Mouse (Mus musculus) cerebellum, postnatal 14 days (tissue): ENCODE measurements around the gene Hmmr.

Experiments used
- DNase-seq, 2 experiments: peaks; one replicate each; pipeline ENCODE4 v3.0.0; 2021; ENCODE audit warnings: mixed read lengths in 2 of 2

The Hmmr gene

DNA sequence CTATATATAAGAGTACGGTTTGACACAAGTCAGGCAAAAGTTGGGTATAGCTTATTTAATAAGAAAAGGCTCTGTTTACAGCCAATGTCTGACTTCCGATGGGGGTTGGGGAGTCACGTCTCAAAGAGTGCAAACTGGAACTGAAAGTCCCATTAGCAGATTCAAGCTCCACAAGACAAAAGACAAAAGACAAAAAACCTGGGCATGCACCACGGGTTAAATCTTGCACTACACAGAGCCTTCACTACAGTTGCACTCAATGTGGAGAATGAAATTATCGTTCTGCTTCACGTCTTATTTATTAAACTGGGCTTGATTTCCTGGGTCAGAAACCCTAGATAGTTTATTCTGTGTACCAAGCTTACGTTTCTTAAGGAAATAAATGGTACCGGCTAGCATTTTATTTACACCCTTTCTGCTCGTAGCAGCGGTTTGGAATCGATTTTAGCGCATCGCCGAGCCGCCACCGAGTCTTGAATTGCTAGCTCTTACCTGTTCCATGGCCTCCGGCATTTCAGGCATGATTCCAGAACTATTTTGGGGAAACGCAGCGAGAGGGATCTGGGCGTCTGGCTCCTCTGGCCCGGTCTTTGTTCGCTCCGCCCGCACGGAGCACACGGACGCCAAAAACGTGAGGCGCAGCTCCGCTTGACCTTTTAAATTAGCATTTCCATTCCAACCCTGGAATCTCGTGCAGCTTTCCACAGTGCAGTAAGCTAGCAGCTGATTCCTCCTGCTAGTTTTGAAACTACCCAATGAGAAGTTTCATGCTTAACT is 38.7 kb downstream of the Hmmr start:
- DNase-seq, result peak; percentile 89 to 90

DNA sequence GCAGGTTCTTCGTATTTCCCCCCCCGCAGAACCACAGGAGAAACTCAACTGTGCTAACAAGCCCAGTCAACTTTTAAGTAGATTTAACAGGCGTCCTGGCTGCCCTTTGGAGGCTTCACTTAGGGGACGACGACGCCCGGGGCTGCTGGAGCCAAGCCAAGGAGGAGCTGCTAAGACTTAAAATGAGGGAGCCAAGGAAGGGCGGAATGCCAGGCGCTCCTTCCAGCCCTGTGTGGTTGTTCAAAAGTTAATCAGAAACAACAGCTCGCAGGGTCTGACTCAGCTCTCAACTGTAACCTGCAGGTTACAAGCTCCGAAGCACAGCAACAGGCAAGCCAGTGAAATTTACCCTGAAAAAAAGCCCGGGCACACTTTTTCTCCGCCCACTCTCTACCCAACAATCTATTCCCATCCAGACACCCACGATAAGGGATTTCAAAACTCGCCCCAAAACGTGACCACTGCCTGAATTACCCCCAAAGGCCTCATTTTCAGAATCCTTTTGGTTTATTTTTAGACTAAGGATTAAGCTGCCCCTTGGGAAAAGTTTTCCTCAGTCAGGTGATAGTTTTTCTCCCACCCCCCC is 39.8 kb downstream of the Hmmr start:
- peak; percentile 77 for DNase-seq

DNA sequence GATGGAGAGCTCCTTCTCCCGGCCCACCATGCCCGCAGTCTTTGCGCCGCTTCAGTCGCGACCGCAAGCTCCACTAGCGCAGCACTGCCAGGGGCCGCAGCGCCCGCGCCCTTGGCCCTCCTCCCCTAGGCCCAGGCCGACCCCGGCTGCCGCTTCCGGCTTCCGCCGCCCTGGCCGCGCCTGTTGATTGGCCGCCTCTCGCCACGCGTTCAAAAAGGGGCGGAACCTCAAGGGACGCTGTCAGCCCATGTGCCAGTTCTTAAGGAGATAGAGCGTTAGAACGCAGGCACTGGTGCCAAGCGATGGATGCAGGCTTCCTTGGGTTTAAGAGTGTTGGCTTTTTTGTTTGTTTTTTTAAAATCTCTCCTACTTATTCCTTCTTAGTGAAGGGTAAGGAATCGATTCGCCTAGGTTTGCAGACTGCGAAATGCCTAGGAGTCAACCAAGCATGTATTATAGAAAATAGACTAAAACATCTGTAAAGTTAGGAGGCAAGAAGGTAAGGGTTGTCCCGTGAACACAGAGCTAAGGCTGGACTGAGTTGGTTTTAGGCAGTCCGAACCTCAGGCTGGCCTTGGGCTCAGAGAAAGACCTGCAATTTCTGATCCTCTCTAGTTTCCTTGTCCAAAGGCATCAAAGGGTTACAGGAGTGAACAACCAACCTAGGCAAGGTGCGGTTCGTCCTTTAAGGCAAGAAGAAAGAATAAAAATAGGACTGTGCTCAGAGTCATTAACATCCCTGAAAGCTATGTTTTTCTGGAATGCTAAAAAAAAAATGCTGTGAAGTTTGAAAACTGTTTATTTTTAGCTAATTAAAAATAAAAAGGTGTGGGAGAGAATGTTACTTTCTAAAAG is 40.5 kb downstream of the Hmmr start:
- peak; percentile 94 to 95 for DNase-seq

DNA sequence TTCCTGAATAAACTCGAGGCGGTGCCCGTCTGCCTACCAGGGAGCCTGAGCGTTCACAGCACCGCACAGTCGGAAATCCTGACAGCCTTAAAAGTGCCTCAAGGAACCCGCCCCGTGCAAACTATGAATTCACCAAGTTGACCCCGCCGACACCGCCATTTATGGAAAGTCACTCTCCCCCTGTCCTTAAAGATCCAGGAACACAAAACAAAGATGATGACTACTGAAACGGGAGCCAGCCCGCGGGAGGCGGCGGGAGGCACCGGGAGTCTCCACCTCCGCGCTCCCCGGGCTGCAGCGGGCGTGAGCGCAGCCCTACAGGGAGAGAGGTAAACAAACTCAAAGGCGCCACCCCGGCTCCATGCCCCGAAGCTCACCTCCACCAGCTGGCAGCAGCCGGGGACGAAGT is 41.1 kb downstream of the Hmmr start:
- DNase-seq, result no peak

DNA sequence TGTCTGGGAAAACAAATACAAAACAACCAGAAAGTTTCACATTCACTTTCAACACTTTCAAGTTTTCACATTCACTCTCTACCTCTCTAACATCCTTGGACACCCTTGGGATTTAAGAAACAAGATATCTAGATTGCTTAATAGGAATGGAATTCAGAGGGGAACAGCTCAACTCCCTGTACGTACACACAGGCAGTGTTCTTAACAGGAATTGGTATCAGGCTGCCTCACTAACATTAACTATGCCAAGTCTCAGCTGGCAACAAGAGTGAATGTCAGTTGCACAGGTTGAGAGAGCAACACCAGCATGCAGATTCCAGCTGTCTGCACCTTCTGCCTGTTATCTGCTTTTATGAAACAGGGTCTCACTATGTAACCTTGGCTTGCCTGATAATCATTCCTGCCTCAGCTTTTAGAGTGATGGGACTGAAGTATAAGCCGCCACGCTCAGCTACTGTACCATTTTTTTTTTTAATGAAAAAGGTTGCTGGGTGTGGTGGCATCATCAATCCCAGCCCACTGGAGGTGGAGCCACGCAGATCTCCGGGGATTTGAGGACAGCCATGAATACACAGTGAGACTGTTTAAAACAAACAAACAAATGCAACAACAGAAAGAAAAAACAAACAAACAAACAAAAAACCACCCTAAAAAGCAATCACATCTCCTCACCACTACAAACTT is 42.6 kb downstream of the Hmmr start:
- peak in 1 of 2 experiments; percentile 20 for DNase-seq

DNA sequence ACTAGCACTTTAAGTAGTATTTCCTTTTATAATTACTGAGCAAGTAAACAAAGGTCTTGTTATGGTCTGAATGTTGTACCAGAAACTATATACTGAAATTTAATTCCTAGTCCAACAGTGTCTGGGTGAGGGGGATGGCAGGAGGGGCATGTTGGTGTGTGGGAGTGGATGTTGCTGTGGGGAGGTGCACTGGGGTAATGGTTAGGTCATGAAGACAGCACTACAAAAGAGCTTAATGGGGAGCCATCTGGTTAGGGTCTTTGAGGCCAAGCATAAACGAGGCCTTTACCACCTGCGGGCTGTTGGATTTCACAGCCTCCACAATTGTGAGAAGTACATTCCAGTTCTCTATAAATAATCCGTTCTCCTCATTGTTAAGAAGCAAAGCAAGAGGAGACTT is 49.9 kb downstream of the Hmmr start:
- DNase-seq, result no peak

DNA sequence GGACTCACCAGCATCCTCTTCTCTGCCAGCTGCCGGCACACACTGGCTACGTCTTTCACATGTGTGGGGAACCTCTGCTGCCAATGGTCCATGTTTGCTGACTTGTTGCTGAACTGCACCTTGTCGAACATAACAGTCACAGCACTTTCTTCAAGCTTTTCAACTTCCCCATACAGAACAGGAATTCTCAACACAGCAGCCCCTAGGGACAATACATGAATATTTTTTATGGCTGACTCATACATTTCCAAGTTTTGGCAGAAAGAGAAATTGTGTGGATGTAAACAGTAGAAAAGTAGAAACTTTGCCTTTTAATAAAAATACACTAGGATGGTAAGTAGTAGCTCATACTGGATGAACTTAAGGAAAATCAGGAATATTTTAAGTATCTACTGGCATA is 50.8 kb downstream of the Hmmr start:
- DNase-seq, result no peak

DNA sequence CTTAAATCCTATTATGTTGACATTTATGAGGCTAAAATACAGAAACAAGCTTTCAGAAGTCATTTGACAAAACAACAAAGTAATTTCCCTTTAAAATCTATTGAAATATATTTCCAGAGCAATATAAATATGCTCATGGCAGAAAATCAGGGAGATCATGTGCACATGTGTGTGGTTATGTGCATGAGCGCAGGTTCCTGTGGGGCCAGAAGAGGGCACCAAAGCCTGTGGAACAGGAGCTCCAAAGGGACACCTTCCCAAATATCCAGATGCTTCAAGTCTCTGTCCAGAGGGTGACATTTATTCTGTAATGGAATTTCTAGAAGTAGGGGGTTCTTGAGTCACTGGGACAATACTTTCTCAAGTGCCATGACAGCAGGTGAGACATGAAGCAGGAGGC is 56.1 kb downstream of the Hmmr start:
- peak in 1 of 2 experiments; percentile 17 for DNase-seq

DNA sequence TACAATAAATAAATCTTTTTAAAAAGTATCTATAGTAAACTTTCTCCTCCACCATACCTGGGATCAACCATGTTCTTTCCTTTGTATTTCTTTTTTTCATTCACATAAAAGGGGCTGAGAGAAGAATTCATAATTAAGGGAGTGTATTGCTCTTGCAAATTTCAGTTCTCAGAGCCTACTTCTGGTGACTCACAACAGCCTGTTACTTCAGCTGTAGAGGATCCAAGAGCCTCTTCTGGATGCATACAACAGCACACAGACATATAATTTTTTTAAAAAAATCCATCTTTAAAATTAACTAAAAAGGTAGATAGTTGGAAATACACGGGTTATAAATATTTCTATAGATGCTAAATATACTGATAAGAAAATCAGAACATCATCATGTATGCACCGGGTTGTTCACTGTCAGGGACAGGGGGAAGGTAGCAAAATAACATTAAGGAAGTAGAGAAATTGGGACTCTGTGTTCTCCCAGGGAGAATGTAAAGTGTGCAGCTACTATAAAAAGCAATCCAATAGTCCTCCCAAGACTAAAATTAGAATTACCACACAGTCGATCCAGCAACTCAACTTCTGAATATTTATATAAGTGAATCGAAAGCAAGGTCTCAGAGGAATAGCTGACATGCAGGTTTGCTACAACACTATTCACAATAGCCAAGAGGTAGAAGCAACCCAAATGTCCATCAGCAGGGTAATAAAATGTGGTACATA is 58.0 kb downstream of the Hmmr start:
- no peak for DNase-seq
